In the genomic region with DNA sequence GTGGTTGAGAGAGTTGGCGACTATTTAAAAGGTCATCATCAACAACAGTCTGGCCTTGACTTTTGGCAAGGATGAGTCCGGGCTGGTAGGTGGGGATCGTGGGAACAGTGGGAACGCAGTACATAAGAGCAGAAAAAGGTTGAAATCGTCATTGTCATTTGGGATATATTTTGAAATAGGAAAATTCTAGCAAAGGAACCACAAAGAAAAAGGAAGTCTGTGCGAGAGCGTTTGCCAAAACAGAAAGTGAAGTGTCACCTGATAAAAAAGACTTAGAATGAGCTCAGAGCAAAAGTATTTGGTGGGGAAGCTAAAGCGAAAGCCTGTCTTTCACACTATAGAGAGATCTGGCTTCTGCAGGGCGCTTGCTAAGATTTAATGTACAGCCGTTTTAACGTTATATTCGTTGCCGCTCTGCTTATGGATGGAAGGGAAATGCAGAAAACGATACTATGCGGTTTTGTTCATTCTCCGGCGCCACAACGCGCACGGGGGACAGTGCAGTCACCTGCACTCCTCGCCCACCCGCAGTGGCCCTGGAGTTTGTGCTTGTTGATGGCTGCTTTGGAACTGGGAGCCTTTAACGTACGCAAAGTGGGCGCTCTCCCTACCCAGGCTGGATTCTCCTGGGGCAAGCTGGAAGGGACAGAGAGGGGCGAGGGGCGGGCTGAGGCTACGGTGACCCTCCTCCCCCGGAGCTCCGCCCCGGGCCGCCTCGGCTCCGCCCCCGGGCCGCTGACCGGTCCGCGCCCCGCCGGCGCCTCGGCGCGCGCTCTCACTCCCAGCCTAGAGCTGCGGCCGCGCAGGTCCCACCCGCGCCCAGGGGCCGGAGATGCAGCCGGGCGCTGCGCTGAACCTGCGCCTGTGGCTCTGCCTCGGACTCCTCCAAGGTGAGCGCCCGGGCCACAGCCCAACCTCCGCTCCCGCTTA, we compare ENCODE assay signal across 10 mouse cellular contexts. TPM values are rescaled to one million over a fixed set of nuclear protein-coding genes. Genes with fewer than 3 reads are reported as not detected.
DNase-seq lines count a peak whose midpoint lies in the region; ATAC-seq and TF ChIP-seq lines count a peak whose summit lies in the region.
"Not testable (repeated sequence)": the region's sequence is repeated elsewhere in the genome, so short reads cannot be mapped to it uniquely, and the experiment has no call there.
"Had no signal": no experiment of that assay in that cellular context is flagged by ENCODE, and none has a peak within 500 bp of the region (broad histone marks: within the 10 kb centered on the region; RNA-seq: fewer than 3 reads in every experiment).

A gene (plus strand): TSS at position 326 of the 930 bp plus-strand sequence.

- peak within 1 kb of the TSS; percentile 31; the same call in 1 of the 2 replicates for H3K9ac ChIP-seq in MEL (ENCODE audit: control insufficient read depth, low read depth, low read length, poor library complexity, severe bottlenecking)
- peak within 1 kb of the TSS; percentile 49 for H3K9ac ChIP-seq in kidney, embryonic 15.5 days
- not testable (repeated sequence) for H3K9ac ChIP-seq in liver, embryonic 14.5 days (replicated peaks); stomach, embryonic 14.5 days (replicated peaks; ENCODE audit: low read depth, low read length)
- H3K9ac ChIP-seq in midbrain, embryonic 11.5 days (ENCODE audit: low read length): 0 out of 2 replicates have a peak within 1 kb of the TSS, but pooled peaks have one; percentile 12

- peak within 1 kb of the TSS; percentile 55 to 58 for H3K4me3 ChIP-seq in MEL (ENCODE audit: control insufficient read depth in 1 of 2, insufficient read depth in 1 of 2, low read depth in 2 of 2, low read length in 2 of 2)
- H3K4me3 ChIP-seq in kidney, embryonic 15.5 days (replicated peaks): peak within 1 kb of the TSS; percentile 55
- peak within 1 kb of the TSS; percentile 42 to 57 for H3K4me3 ChIP-seq in liver, embryonic 14.5 days (ENCODE audit: insufficient read depth in 1 of 2, low read depth in 2 of 2, low read length in 2 of 2)
- H3K4me3 ChIP-seq in midbrain, embryonic 11.5 days (ENCODE audit: low read depth, low read length): peak within 1 kb of the TSS; percentile 35
- H3K4me3 ChIP-seq in stomach, embryonic 14.5 days (ENCODE audit: low read depth, low read length): peak within 1 kb of the TSS; percentile 38

- TF ChIP-seq POLR2A in MEL (IDR thresholded peaks at IDR 0.05; ENCODE audit: control insufficient read depth in 1 of 2, insufficient read depth in 1 of 2, low read depth in 1 of 2, low read length in 2 of 2, poor library complexity in 1 of 2): not testable (repeated sequence)

- TF ChIP-seq RAD21 in MEL (IDR thresholded peaks at IDR 0.05; ENCODE audit: low read depth, low read length): not testable (repeated sequence)

- intact Hi-C loops in heart, postnatal 36 days (cut with DNase I): not testable (repeated sequence)

- DNase-seq in MEL (ENCODE audit: low read depth, low spot score): peak; percentile 77
- peak; percentile 49 to 58 for DNase-seq in heart, postnatal 36 days
- DNase-seq in liver, embryonic 14.5 days (ENCODE audit: low read depth in 3 of 3, low spot score in 3 of 3): not testable (repeated sequence)
- DNase-seq in midbrain, embryonic 11.5 days (ENCODE audit: low spot score, missing footprints): peak; percentile 86

- ATAC-seq in common myeloid progenitor, adult 5-6 weeks (replicated peaks; ENCODE audit: low read depth, poor library complexity, severe bottlenecking): peak; percentile 34
- peak; percentile 55 for ATAC-seq in frontal cortex, adult (ENCODE audit: low TSS enrichment)
- ATAC-seq in kidney, embryonic 15.5 days (replicated peaks; ENCODE audit: low FRiP score): peak; percentile 93
- peak; percentile 50; the same call in 1 of the 2 replicates for ATAC-seq in liver, embryonic 14.5 days (ENCODE audit: insufficient read depth)
- ATAC-seq in midbrain, embryonic 11.5 days (ENCODE audit: low FRiP score): peak; percentile 90
- ATAC-seq in stomach, embryonic 14.5 days (ENCODE audit: insufficient number of reproducible peaks, insufficient read depth, low FRiP score, low read depth): peak; percentile 79

- 5% methylated on average over 55 of the region's 61 CpGs for WGBS in kidney, embryonic 15.5 days
- 2% methylated on average over 49 of the region's 61 CpGs for WGBS in liver, embryonic 14.5 days (ENCODE audit: insufficient replicate concordance)
- 6% methylated on average over 46 of the region's 61 CpGs for WGBS in midbrain, embryonic 11.5 days
- WGBS in stomach, embryonic 14.5 days: 5% methylated on average over 49 of the region's 61 CpGs

- H3K4me2 ChIP-seq in kidney, embryonic 15.5 days: peak within 1 kb of the TSS; percentile 88
- peak within 1 kb of the TSS; percentile 41 for H3K4me2 ChIP-seq in liver, embryonic 14.5 days (ENCODE audit: low read depth)
- peak within 1 kb of the TSS; percentile 55 for H3K4me2 ChIP-seq in midbrain, embryonic 11.5 days
- peak within 1 kb of the TSS; percentile 70 for H3K4me2 ChIP-seq in stomach, embryonic 14.5 days (replicated peaks; ENCODE audit: low read depth, low read length)

- H3K79me2 ChIP-seq in MEL (ENCODE audit: control insufficient read depth, insufficient read depth, low read length, poor library complexity): not testable (repeated sequence)

- not testable (repeated sequence) for H3K9me3 ChIP-seq in MEL (replicated peaks; ENCODE audit: insufficient read depth, low read length); kidney, embryonic 15.5 days (replicated peaks); liver, embryonic 14.5 days (ENCODE audit: control insufficient read depth, low read length); midbrain, embryonic 11.5 days (ENCODE audit: control insufficient read depth, low read length); stomach, embryonic 14.5 days (ENCODE audit: control insufficient read depth, low read depth, low read length)

- TF ChIP-seq CTCF in MEL (IDR thresholded peaks at IDR 0.05 in 2 of 3, conservative IDR thresholded peaks at IDR 0.05 in 1 of 3; ENCODE audit: control insufficient read depth in 1 of 3, insufficient read depth in 1 of 3, low read depth in 2 of 3, low read length in 3 of 3, poor library complexity in 1 of 3, severe bottlenecking in 1 of 3); liver, embryonic 14.5 days (IDR thresholded peaks at IDR 0.05; ENCODE audit: low read depth): not testable (repeated sequence)

- H3K27ac ChIP-seq in MEL (ENCODE audit: control insufficient read depth, low read depth, low read length); kidney, embryonic 15.5 days; liver, embryonic 14.5 days; midbrain, embryonic 11.5 days (ENCODE audit: low read depth, low read length); stomach, embryonic 14.5 days (ENCODE audit: low read length): not testable (repeated sequence)

- peak in 1 of 2 experiments; percentile 31; a peak in 2 of 4 replicates for TF ChIP-seq EP300 in MEL (IDR thresholded peaks at IDR 0.05; ENCODE audit: low read depth in 1 of 2, low read length in 2 of 2)
- TF ChIP-seq EP300 in liver, embryonic 14.5 days (IDR thresholded peaks at IDR 0.05; ENCODE audit: low read depth): not testable (repeated sequence)

- not testable (repeated sequence) for H3K36me3 ChIP-seq in MEL (ENCODE audit: control insufficient read depth in 1 of 2, insufficient read depth in 2 of 2, low read length in 2 of 2); kidney, embryonic 15.5 days; liver, embryonic 14.5 days (replicated peaks; ENCODE audit: control insufficient read depth, insufficient read depth, low read depth); midbrain, embryonic 11.5 days (ENCODE audit: control insufficient read depth, insufficient read depth, low read length); stomach, embryonic 14.5 days (ENCODE audit: control insufficient read depth, insufficient read depth, low read length)

- not testable (repeated sequence) for H3K27me3 ChIP-seq in MEL (ENCODE audit: control insufficient read depth in 1 of 2, insufficient read depth in 2 of 2, low read length in 2 of 2); stomach, embryonic 14.5 days (ENCODE audit: control insufficient read depth, insufficient read depth, low read length)
- peaks cover 49% of the 10 kb centered on the region for H3K27me3 ChIP-seq in kidney, embryonic 15.5 days
- H3K27me3 ChIP-seq in liver, embryonic 14.5 days (ENCODE audit: control insufficient read depth, insufficient read depth, low read length): peaks cover 27% of the 10 kb centered on the region
- H3K27me3 ChIP-seq in midbrain, embryonic 11.5 days (ENCODE audit: control insufficient read depth, insufficient read depth, low read length): peaks cover 26% of the 10 kb centered on the region

- not testable (repeated sequence) for H3K4me1 ChIP-seq in MEL (ENCODE audit: control insufficient read depth in 1 of 2, insufficient read depth in 2 of 2, low read length in 2 of 2); liver, embryonic 14.5 days (replicated peaks; ENCODE audit: control insufficient read depth in 2 of 2, insufficient read depth in 2 of 2, low read length in 1 of 2); midbrain, embryonic 11.5 days (ENCODE audit: control insufficient read depth, insufficient read depth, low read length); stomach, embryonic 14.5 days (ENCODE audit: control insufficient read depth, insufficient read depth, low read length)
- H3K4me1 ChIP-seq in kidney, embryonic 15.5 days: peaks cover 17% of the 10 kb centered on the region

TF ChIP-seq in MEL, 35 proteins besides CTCF, POLR2A, EP300 and RAD21:
- TF ChIP-seq USF1 (IDR thresholded peaks at IDR 0.05; ENCODE audit: low read depth, low read length) (peak; percentile 53; the same call in 1 of the 2 replicates), ETS1 (IDR thresholded peaks at IDR 0.05; ENCODE audit: low read depth, low read length) (peak; percentile 79), MYB (IDR thresholded peaks at IDR 0.05; ENCODE audit: low read depth, low read length) (peak; percentile 27; the same call in 1 of the 2 replicates)
TF ChIP-seq in MEL: peak in this region for 3; not testable (repeated sequence) for 32.

RNA-seq across cellular contexts. Expression of the gene that starts here (rescaled TPM):
- total RNA-seq in MEL (2012; rRNA removed): 0.07 and 0.08 TPM in 2 replicates
- under 1 TPM in 1 of 2 experiments, not detected in 1; 0.13 TPM for polyA plus RNA-seq in MEL (2012; ENCODE audit: insufficient read depth in 1 of 2, insufficient read length in 2 of 2, low read depth in 1 of 2, low replicate concordance in 2 of 2, missing spikeins in 1 of 2)
- total RNA-seq in common myeloid progenitor, adult 5-6 weeks (2017): 0.09 TPM in 1 of 2 replicates, not detected in the other
- total RNA-seq in heart, postnatal 36 days (2021): 10 to 100 TPM; 10.3 to 11.6 TPM
- polyA plus RNA-seq in kidney, embryonic 15.5 days (2015; fragmentation: Nextera tagmentation; extraction: Ambion mirVana): 8.3 and 10.1 TPM in 2 replicates
- 2.0 and 2.2 TPM in 2 replicates for polyA plus RNA-seq in liver, embryonic 14.5 days (2012; rRNA removed)
- polyA plus RNA-seq in liver, embryonic 14.5 days (2014; fragmentation: Nextera tagmentation; extraction: Ambion mirVana): 2.5 and 2.8 TPM in 2 replicates
- 2.4 and 2.6 TPM in 2 replicates for polyA plus RNA-seq in midbrain, embryonic 11.5 days (2014; fragmentation: Nextera tagmentation; extraction: Ambion mirVana)
- 7.4 and 8.6 TPM in 2 replicates for polyA plus RNA-seq in stomach, embryonic 14.5 days (2014; fragmentation: Nextera tagmentation; extraction: Ambion mirVana)
- total RNA-seq: megakaryocyte-erythroid progenitor cell, adult 5-6 weeks had no signal
- polyA plus RNA-seq: CD4-positive, CD25-positive, alpha-beta regulatory T cell, adult 4 months had no signal

Comparison
In these comparisons a context has a peak if more than half of its experiments do, and no peak if none do; other contexts are left out.
1. RNA of the gene that starts here (total RNA-seq): 10.3 to 11.6 TPM in heart, postnatal 36 days; 0.09 TPM in common myeloid progenitor, adult 5-6 weeks and 0.07 to 0.08 TPM in MEL; every median in the first group is over 10 times any median in the second.
2. Peak in DNase-seq, H3K4me3 ChIP-seq and H3K9ac ChIP-seq in MEL; RNA of the gene not detected or under 1 TPM.
3. Peak in ATAC-seq in common myeloid progenitor, adult 5-6 weeks; RNA of the gene not detected or under 1 TPM.
4. ATAC-seq: peak in every context shown above with its lines; median percentile 93 in kidney, embryonic 15.5 days; 90 in midbrain, embryonic 11.5 days; 79 in stomach, embryonic 14.5 days; 55 in frontal cortex, adult; 50 in liver, embryonic 14.5 days; 34 in common myeloid progenitor, adult 5-6 weeks.
5. Peak in every context shown above with its lines, with median percentiles within 50 percentile points of each other: H3K4me3 ChIP-seq and H3K4me2 ChIP-seq.